Mouse (Mus musculus) hindbrain, embryonic 16.5 days (tissue): Measurements from ENCODE around the gene Dnm3. TPM values are rescaled to one million over a fixed set of nuclear protein-coding genes. Genes with fewer than 3 reads are reported as not detected.
A peak's percentile ranks its signal among the peaks of the same experiment; 100 is the strongest.

ENCODE experiments used
- ATAC-seq: fragments of 200-750 bp; cut with Nextera tagmentation; 2 replicates; pipeline ENCODE4 v1.8.0; 2017; ENCODE audit warnings: moderate TSS enrichment, moderate library complexity
- H3K27ac ChIP-seq: fragments of 300-500 bp; sonication (generic); 2 replicates; pipeline ENCODE4 v1.5.1; 2014; ENCODE audit warnings: low read depth, mild to moderate bottlenecking, control low read depth, low read length, moderate library complexity
- H3K27me3 ChIP-seq: fragments of 300-500 bp; sonication (generic); replicated peaks from 2 replicates; pipeline ENCODE4 v1.6.1; 2014; ENCODE audit warnings: low read length; ENCODE audit not compliant: control insufficient read depth, insufficient read depth
- H3K36me3 ChIP-seq: fragments of 300-500 bp; sonication (generic); 2 replicates; pipeline ENCODE4 v1.6.1; 2014; ENCODE audit warnings: mild to moderate bottlenecking, low read length, moderate library complexity, mixed read lengths; ENCODE audit not compliant: control insufficient read depth, insufficient read depth
- H3K4me1 ChIP-seq: fragments of 300-500 bp; sonication (generic); 2 replicates; pipeline ENCODE4 v1.6.1; 2014; ENCODE audit warnings: low read depth, low read length; ENCODE audit not compliant: control insufficient read depth, insufficient read depth
- H3K4me2 ChIP-seq: fragments of 300-500 bp; sonication (generic); 2 replicates; pipeline ENCODE4 v1.6.1; 2014; ENCODE audit warnings: mild to moderate bottlenecking, low read length, control low read depth, moderate library complexity
- H3K4me3 ChIP-seq: fragments of 300-500 bp; sonication (generic); 2 replicates; pipeline ENCODE4 v1.5.1; 2014; ENCODE audit warnings: mild to moderate bottlenecking, low read length, control low read depth, moderate library complexity
- H3K9ac ChIP-seq: fragments of 300-500 bp; sonication (generic); 2 replicates; pipeline ENCODE4 v1.6.1; 2014; ENCODE audit warnings: low read depth, mild to moderate bottlenecking, control low read depth, low read length, moderate library complexity
- H3K9me3 ChIP-seq: fragments of 300-500 bp; sonication (generic); 2 replicates; pipeline ENCODE4 v1.6.1; 2014; ENCODE audit warnings: mild to moderate bottlenecking, low read length, moderate library complexity; ENCODE audit not compliant: control insufficient read depth
- WGBS: fragments of 180-500 bp; shearing (Covaris S2); extraction: QIAGEN DNeasy Blood & Tissue Kit; methylation state at CpG from one replicate; pipeline ENCODE4 v1.1.7; 2014; 5-methylcytosine and 5-hydroxymethylcytosine counted together
- polyA plus RNA-seq: library from polyadenylated mRNA; unstranded; fragments of >200 nt; fragmentation: Nextera tagmentation; extraction: Ambion mirVana; gene quantifications from 2 replicates; pipeline ENCODE4 v1.2.1, GENCODE M21; 2015

Dnm3 gene
- polyA plus RNA-seq, 1 experiment from 2014 or later: 57.1 TPM

DNA sequence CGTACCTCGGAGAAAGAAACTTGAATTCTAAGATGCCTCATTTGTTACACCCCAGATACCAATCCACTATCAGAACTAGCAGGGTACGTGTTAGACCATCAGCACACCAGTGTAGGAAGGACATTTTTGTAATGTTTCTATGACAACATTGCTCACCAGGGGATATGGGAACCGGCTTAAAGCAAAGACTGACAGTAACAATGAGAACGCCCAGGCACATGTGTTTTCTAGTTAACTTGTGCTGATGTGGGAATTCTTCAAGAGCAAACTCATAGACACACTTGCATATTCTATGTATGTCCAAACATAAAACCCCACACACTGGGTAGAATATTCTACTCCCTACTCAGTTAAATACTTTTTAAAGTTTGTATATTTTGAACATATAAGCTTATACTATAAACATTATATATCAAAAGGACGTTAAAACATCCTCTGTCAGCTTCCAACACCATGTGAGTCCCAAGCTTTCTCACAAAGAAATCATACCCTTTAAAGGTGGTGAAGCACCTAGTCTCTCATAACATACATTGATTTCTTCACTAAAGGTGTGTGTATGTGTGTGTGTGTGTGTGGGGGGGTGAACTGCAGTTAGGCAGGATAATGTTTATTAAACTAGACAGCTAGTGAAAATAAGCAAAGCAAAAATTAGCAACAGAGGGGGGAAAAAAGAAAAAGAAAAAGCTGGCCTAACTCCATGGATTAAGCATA is 369.0 kb downstream of the Dnm3 start:
- Histone ChIP-seq H3K9me3 (no peaks in the 10 kb centered on the region), H3K4me2 (no peak overlapping the region), H3K9ac (no peak overlapping the region), H3K27me3 (no peaks in the 10 kb centered on the region), H3K4me3 (no peak overlapping the region), H3K36me3 (no peaks in the 10 kb centered on the region), H3K27ac (no peak overlapping the region), H3K4me1 (peaks cover 8% of the 10 kb centered on the region)
- WGBS: 27% methylated on average over 6 of the region's 6 CpGs
- ATAC-seq: peak; percentile 78

DNA sequence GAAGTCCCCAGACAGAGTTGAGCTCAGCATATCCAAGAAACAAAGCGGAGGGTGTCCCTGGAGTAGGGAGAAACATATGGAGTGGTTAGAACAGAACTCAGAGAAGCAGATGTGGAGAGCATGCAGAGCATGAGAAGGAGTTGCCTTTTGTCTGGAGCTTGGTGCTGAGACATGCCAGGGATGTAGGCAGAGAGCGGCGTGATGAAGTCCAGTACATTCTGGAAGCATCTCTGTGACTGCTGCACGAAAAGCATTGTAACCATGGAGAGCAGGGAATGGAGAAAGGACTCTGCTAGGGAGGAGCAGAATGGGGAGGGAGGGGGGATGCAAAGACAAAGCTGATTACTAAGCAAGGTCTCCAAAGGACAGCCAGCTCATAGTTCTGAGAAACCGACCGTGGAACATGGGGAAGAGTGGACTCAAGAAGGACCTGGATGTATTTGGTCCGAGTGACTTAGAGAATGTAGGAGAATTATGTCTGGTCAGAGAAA is 369.6 kb downstream of the Dnm3 start:
- H3K27me3 ChIP-seq: no peaks in the 10 kb centered on the region
- 25% methylated on average over 7 of the region's 7 CpGs for WGBS
- H3K4me2 ChIP-seq: no peak overlapping the region
- no peaks in the 10 kb centered on the region for H3K36me3 ChIP-seq
- no peak overlapping the region for H3K9ac ChIP-seq
- H3K27ac ChIP-seq: 0 out of 2 replicates have a peak overlapping the region, but pooled peaks have one; percentile 26
- H3K4me1 ChIP-seq: peaks cover 8% of the 10 kb centered on the region
- no peak overlapping the region for H3K4me3 ChIP-seq
- H3K9me3 ChIP-seq: no peaks in the 10 kb centered on the region
- ATAC-seq: peak; percentile 65

DNA sequence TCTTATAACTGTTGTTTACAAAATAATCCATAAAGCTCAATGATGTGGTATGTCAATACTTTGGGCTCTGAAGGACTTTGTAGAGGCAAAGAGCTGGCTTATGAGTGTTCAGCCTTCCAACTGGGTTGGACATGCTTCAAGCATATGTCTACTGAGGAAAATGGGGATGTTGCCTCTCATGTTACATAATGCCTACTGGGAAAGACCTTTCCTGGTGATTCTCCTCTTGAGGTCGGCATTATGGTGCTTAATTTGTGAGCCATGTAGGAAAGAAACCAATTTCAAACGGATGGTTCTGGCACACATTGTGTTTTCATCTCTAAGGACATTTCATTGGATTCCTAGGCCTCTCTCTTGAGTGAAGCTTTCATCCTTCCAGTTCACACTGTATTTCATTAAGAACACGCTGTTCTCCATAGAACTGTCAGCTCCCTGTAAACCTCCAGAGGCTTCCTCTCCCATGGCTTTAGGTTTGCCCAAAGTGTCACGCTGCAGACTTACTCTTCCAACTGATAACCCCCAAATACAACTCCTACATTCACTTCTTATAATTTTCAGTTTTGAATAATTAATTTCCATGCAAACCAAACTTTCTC is 370.7 kb downstream of the Dnm3 start:
- Histone ChIP-seq H3K27me3 (no peaks in the 10 kb centered on the region), H3K27ac (no peak overlapping the region), H3K36me3 (no peaks in the 10 kb centered on the region), H3K4me1 (peaks cover 8% of the 10 kb centered on the region), H3K9me3 (no peaks in the 10 kb centered on the region), H3K9ac (no peak overlapping the region), H3K4me3 (no peak overlapping the region), H3K4me2 (no peak overlapping the region)
- ATAC-seq: no peak
- 82% methylated on average over 4 of the region's 4 CpGs for WGBS

DNA sequence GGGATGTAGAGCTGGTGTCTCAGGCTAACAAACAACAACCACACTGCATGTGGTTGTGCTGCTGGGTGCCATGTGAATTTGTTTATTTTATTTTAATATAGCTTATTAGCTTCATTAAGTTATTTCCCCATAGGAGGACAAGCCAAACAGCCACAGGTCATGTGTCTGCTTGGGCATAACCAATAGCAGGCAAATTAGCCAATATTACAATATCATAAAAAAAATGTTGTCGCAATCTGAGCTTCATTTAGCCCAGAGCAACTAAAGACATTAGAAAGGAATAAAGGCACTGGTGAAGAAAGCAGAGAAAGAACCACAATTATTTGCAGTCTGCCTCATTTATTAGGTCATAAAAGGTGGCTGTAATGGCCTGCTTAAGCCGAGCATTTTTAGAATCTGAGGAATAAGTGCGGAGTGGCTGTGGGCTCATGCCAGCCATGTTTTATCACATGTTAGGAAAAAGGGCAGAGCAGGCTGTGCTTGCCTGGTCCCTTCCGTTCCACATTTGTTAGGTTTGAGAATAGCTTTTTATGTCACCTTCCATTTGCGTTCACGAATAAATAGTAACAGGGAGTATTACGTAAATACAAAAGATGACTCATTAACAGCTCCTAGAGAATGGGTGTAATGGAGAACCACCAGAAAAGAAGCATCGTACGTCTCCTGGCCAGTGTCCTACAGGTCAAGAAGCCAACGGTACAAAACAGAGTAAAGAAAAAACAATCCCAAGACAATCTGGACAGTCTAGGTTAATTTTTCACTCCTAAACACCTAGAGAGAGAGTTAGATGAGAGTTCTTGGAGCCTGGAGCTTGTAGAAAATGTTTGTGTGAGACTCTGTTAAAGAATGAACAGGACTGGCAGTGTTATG is 376.6 kb downstream of the Dnm3 start:
- no peak for ATAC-seq
- no peaks in the 10 kb centered on the region for H3K27me3 ChIP-seq
- H3K4me3 ChIP-seq: no peak overlapping the region
- H3K4me2 ChIP-seq: no peak overlapping the region
- H3K9me3 ChIP-seq: no peaks in the 10 kb centered on the region
- no peak overlapping the region for H3K27ac ChIP-seq
- no peaks in the 10 kb centered on the region for H3K36me3 ChIP-seq
- WGBS: 85% methylated on average over 10 of the region's 10 CpGs
- no peaks in the 10 kb centered on the region for H3K4me1 ChIP-seq
- H3K9ac ChIP-seq: no peak overlapping the region

DNA sequence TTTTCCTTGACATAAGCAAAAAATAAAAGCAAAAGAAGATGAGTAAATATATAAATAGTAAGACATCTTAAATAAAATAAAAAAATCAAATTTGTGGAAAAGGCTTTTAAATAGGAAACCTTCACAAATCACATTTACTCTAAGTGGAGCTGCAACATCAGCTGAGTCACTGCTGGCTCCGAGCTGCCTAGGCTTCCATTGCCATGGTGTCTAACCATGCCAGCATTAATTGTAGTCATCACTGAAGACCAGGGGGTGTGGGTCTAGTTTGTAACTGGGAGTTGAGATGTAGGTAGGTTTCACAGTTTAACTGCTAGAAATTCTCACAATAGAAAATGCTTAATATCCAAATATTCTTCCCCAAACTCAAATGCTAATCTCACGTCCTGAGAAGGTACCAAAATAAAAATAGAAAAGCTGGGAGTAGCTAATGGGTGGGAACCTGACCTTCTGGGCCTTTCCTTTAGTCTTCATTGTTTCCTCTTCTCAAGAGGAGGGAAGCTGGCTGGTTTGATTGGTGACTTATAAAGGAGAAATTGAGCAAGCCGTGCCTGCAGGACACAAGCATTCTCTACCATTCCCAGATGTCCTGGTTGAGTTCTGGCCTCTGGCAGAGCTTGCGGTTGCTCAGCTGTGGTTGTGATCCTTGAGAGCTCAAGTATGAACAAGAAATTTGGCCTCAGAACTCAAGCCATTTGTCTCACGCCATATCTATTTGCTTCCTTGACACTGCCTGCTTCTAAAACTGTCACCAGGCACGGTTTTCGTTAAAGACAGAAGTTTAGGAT is 377.6 kb downstream of the Dnm3 start:
- Histone ChIP-seq H3K4me3 (no peak overlapping the region), H3K4me1 (no peaks in the 10 kb centered on the region), H3K36me3 (no peaks in the 10 kb centered on the region), H3K27me3 (no peaks in the 10 kb centered on the region), H3K4me2 (no peak overlapping the region), H3K27ac (no peak overlapping the region), H3K9me3 (no peaks in the 10 kb centered on the region), H3K9ac (no peak overlapping the region)
- ATAC-seq: no peak
- whole genome bisulfite sequencing: 79% methylated on average over 7 of the region's 7 CpGs

DNA sequence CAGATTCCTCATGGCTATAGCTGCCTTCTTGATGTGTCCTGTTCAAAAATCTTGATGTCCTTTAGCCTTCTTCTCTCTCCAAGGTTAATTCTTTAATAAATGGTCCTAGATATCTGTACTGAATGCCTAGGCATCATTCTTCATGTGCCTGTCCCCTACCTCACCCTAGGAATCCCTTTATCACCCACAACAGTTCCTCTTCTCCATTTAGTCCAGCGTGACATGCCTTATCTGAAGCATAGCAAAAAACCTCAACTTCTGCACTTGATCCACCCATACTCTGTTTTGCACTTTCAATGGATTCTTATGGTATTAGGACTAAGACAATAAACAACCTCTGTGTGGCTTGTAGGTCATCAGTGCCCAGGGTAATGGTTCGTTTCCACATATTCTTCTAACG is 378.6 kb downstream of the Dnm3 start:
- no peak overlapping the region for H3K4me3 ChIP-seq
- H3K27ac ChIP-seq: no peak overlapping the region
- WGBS: 78% methylated on average over 3 of the region's 3 CpGs

DNA sequence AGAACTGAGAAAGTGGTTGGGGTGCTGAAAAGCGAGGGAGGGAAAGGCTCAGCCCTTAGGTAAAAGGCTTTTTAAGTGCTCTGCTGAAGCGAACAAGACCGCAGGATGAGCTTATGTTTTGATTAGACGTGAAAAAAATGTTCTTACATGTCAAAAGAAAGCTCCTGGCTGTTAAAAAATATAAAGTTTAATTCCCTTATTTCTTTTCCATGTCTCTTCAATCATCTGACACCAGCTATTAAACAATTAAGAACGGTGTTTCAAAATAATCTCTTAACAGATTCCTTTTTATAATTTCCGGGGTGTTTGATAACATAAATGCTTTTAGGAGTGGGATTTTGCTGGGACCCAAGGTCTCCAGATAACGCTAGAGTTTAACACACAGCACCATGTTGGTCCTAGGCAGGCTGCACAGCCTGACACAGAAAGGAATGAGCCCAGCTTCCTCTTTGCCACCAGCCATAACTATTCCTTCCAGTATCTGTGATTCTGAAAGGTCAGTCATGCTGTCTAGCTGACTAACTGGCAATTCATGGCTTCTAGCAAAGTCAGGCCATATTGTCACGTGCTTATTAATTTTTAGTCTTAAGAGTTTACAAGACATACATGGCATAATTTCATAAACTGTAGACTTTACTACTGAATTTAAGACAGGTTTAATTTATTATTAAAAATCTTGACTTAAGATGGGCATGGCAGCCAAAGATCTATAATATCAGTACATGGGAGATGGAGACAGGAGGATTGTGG is 383.1 kb downstream of the Dnm3 start:
- no peaks in the 10 kb centered on the region for H3K4me1 ChIP-seq
- 87% methylated on average over 8 of the region's 8 CpGs for WGBS
- no peaks in the 10 kb centered on the region; the same call in 1 of the 2 replicates for H3K9me3 ChIP-seq
- H3K36me3 ChIP-seq: no peaks in the 10 kb centered on the region
- no peak overlapping the region for H3K4me2 ChIP-seq
- H3K27ac ChIP-seq: no peak overlapping the region
- no peak for ATAC-seq
- H3K27me3 ChIP-seq: no peaks in the 10 kb centered on the region
- no peak overlapping the region for H3K9ac ChIP-seq
- no peak overlapping the region for H3K4me3 ChIP-seq

More for the DNA sequence above, 378.6 kb downstream of the Dnm3 start:
- no peak for ATAC-seq
- Histone ChIP-seq H3K9me3 (no peaks in the 10 kb centered on the region), H3K4me1 (no peaks in the 10 kb centered on the region), H3K4me2 (no peak overlapping the region), H3K27me3 (no peaks in the 10 kb centered on the region), H3K36me3 (no peaks in the 10 kb centered on the region), H3K9ac (no peak overlapping the region)

DNA sequence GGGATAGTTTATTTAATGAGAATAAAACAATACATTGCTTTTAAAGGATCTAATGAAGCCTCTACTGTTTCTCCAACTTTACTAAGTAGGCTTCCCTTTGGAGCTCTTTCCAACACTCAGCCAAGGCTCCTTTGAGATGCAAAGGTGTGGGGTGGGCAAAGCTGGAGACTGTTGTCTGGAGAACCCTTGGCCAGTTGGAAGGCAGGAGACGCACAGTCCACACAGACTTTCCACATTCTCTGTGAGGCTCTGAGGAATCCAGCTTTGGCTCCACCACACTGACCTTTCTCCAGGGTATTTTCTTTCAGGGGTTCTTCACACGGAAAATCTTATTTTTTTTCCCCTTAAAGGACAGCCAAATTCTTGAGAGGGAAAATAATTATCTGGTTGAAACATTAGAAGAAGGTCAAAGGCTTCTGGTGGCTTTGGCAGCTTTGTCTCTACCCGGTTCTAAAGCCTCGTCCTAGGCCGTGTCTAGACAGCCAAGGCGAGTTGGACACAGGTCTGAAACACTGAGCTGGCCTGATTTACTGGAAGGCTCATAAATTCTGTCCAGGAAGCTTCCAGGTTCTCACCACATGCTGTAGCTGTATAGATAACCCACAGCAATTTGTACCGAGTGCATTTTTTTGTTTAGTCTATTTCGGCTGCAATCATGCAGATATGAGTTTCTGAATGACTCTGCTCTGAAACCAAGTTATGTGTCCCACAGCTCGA is 383.9 kb downstream of the Dnm3 start:
- Histone ChIP-seq H3K9ac (no peak overlapping the region), H3K4me3 (no peak overlapping the region), H3K4me2 (no peak overlapping the region), H3K9me3 (no peaks in the 10 kb centered on the region; the same call in 1 of the 2 replicates), H3K27me3 (no peaks in the 10 kb centered on the region), H3K4me1 (no peaks in the 10 kb centered on the region), H3K27ac (no peak overlapping the region), H3K36me3 (no peaks in the 10 kb centered on the region)
- no peak for ATAC-seq
- 73% methylated on average over 9 of the region's 9 CpGs for WGBS
